Mouse (Mus musculus) intestine, embryonic 14.5 days (tissue): ENCODE measurements around the gene Serpinb6a. TPM values are rescaled to one million over a fixed set of nuclear protein-coding genes. Genes with fewer than 3 reads are reported as not detected.

Experiments
- ATAC-seq: fragments of 200-750 bp; cut with Nextera tagmentation; replicated peaks from 2 replicates; pipeline ENCODE4 v1.8.0; 2017; ENCODE audit warnings: low read depth, moderate number of reproducible peaks, moderate TSS enrichment, moderate library complexity; ENCODE audit not compliant: low FRiP score, low TSS enrichment
- DNase-seq: peaks from one replicate; pipeline ENCODE4 v3.0.0-alpha.2; 2018; ENCODE audit warnings: low spot score
- H3K27ac ChIP-seq: fragments of 300-500 bp; sonication (generic); 2 replicates; pipeline ENCODE4 v1.5.1; 2014; ENCODE audit warnings: low read depth, mild to moderate bottlenecking, control low read depth
- H3K27me3 ChIP-seq: fragments of 300-500 bp; sonication (generic); replicated peaks from 2 replicates; pipeline ENCODE4 v1.6.1; 2014; ENCODE audit warnings: low read length, control low read depth; ENCODE audit not compliant: control insufficient read depth, insufficient read depth
- H3K36me3 ChIP-seq: fragments of 300-500 bp; sonication (generic); 2 replicates; pipeline ENCODE4 v1.6.1; 2014; ENCODE audit warnings: low read length, control low read depth; ENCODE audit not compliant: control insufficient read depth, insufficient read depth
- H3K4me1 ChIP-seq: fragments of 300-500 bp; sonication (generic); replicated peaks from 2 replicates; pipeline ENCODE4 v1.6.1; 2014; ENCODE audit warnings: low read length, control low read depth, mixed read lengths; ENCODE audit not compliant: control insufficient read depth, insufficient read depth
- H3K4me2 ChIP-seq: fragments of 300-500 bp; sonication (generic); 2 replicates; pipeline ENCODE4 v1.6.1; 2014; ENCODE audit warnings: low read length
- H3K4me3 ChIP-seq: fragments of 300-500 bp; sonication (generic); 2 replicates; pipeline ENCODE4 v1.5.1; 2014; ENCODE audit warnings: low read depth, low read length, control low read depth, mixed read lengths
- H3K9ac ChIP-seq: fragments of 300-500 bp; sonication (generic); 2 replicates; pipeline ENCODE4 v1.6.1; 2014; ENCODE audit warnings: mild to moderate bottlenecking, low read length
- H3K9me3 ChIP-seq: fragments of 300-500 bp; sonication (generic); 2 replicates; pipeline ENCODE4 v1.6.1; 2016; ENCODE audit warnings: low read length, control low read depth; ENCODE audit not compliant: control insufficient read depth
- WGBS: fragments of 180-500 bp; shearing (Covaris S2); extraction: QIAGEN DNeasy Blood & Tissue Kit; methylation state at CpG from one replicate; pipeline ENCODE4 v1.1.7; 2014; 5-methylcytosine and 5-hydroxymethylcytosine counted together
- polyA plus RNA-seq: library from polyadenylated mRNA; unstranded; fragments of >200 nt; fragmentation: Nextera tagmentation; extraction: Ambion mirVana; gene quantifications from 2 replicates; pipeline ENCODE4 v1.2.1, GENCODE M21; 2014

Serpinb6a gene
- polyA plus RNA-seq, 1 experiment from 2014 or later, result 106 TPM

DNA sequence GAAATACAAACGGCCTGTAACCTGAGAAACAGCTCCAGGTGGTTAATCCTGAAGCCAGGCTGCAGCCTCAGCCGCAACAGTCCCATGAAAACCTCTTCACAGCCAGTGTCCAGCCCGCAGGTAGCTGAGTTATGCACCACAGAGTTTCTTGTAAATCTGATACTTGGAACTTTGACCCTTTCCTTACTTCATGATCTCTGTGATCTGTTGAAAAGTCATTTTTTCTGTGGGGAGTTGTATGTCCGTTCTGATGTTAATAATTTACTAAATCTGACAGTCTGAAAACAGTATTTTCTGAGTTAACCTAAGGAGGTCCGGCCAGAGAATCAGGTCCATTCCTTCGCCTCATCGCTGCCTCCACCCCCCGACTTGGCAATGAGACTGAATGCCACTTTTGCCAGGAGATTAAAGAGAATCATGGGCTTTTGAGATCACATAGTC lies 36.3 kb upstream of the Serpinb6a start:
- 0 out of 2 replicates have a peak overlapping the region, but pooled peaks have one; percentile 20 for H3K9ac ChIP-seq
- no peaks in the 10 kb centered on the region for H3K27me3 ChIP-seq
- peak overlapping the region; percentile 77 for H3K4me3 ChIP-seq
- H3K4me1 ChIP-seq, result peaks cover 18% of the 10 kb centered on the region
- H3K4me2 ChIP-seq, result peak overlapping the region; percentile 82
- WGBS, result 33% methylated on average over 8 of the region's 8 CpGs
- DNase-seq (no peak), ATAC-seq (no peak)
- H3K9me3 ChIP-seq, result no peaks in the 10 kb centered on the region
- peaks cover 7% of the 10 kb centered on the region for H3K36me3 ChIP-seq
- no peak overlapping the region for H3K27ac ChIP-seq

GRCm38 (mm10) chr13:34038056-34038432 lies 35.5 kb upstream of the Serpinb6a start:
- Histone ChIP-seq H3K4me2 (peak overlapping the region; percentile 82), H3K27ac (peak overlapping the region; percentile 78), H3K36me3 (peaks cover 15% of the 10 kb centered on the region), H3K4me1 (peaks cover 18% of the 10 kb centered on the region), H3K27me3 (no peaks in the 10 kb centered on the region), H3K4me3 (peak overlapping the region; percentile 77), H3K9me3 (no peaks in the 10 kb centered on the region), H3K9ac (peak overlapping the region; percentile 90)
- 38% methylated on average over 5 of the region's 5 CpGs for WGBS
- DNase-seq (no peak), ATAC-seq (no peak)

- H3K4me2 ChIP-seq, result peak within 1 kb of the TSS; percentile 82
- peak; percentile 94 for DNase-seq
- peaks cover 22% of the 10 kb centered on the region for H3K36me3 ChIP-seq
- no peaks in the 10 kb centered on the region for H3K27me3 ChIP-seq
- peak within 1 kb of the TSS; percentile 78 for H3K27ac ChIP-seq
- peak; percentile 90 for ATAC-seq
- 1% methylated on average over 37 of the region's 37 CpGs for WGBS
- peak within 1 kb of the TSS; percentile 90 for H3K9ac ChIP-seq
- H3K4me1 ChIP-seq, result peaks cover 18% of the 10 kb centered on the region
- H3K9me3 ChIP-seq, result no peaks in the 10 kb centered on the region
- H3K4me3 ChIP-seq, result peak within 1 kb of the TSS; percentile 77
Observed at GRCm38 (mm10) chr13:34037172-34038055, 34.8 kb upstream of the Serpinb6a start, which contains the start of gene Bphl. Gene Bphl, plus strand, starts transcription at chr13:34037597.

- no peak for ATAC-seq
Observed at GRCm38 (mm10) chr13:34036726-34037125, 34.1 kb upstream of the Serpinb6a start.

GRCm38 (mm10) chr13:34035424-34035823 lies 32.8 kb upstream of the Serpinb6a start:
- Histone ChIP-seq H3K27ac (no peak overlapping the region), H3K9ac (no peak overlapping the region), H3K27me3 (no peaks in the 10 kb centered on the region), H3K4me2 (no peak overlapping the region), H3K36me3 (peaks cover 34% of the 10 kb centered on the region), H3K4me3 (no peak overlapping the region), H3K4me1 (peaks cover 18% of the 10 kb centered on the region), H3K9me3 (no peaks in the 10 kb centered on the region)
- DNase-seq (no peak), ATAC-seq (no peak)
- WGBS, result 83% methylated on average over 3 of the region's 3 CpGs

More at GRCm38 (mm10) chr13:34036726-34037125, 34.1 kb upstream of the Serpinb6a start:
- H3K36me3 ChIP-seq, result peaks cover 24% of the 10 kb centered on the region
- DNase-seq, result no peak
- no peak overlapping the region for H3K4me3 ChIP-seq
- H3K27ac ChIP-seq, result 0 out of 2 replicates have a peak overlapping the region, but pooled peaks have one; percentile 78
- WGBS, result 76% methylated on average over 5 of the region's 5 CpGs
- H3K27me3 ChIP-seq, result no peaks in the 10 kb centered on the region
- H3K4me1 ChIP-seq, result peaks cover 18% of the 10 kb centered on the region
- no peak overlapping the region for H3K9ac ChIP-seq
- no peaks in the 10 kb centered on the region for H3K9me3 ChIP-seq
- no peak overlapping the region for H3K4me2 ChIP-seq

- no peaks in the 10 kb centered on the region for H3K9me3 ChIP-seq
- no peak for ATAC-seq
- 85% methylated on average over 2 of the region's 2 CpGs for WGBS
- H3K27ac ChIP-seq, result no peak overlapping the region
- DNase-seq, result no peak
- no peaks in the 10 kb centered on the region for H3K27me3 ChIP-seq
- peaks cover 3% of the 10 kb centered on the region for H3K4me1 ChIP-seq
- no peak overlapping the region for H3K9ac ChIP-seq
- no peak overlapping the region for H3K4me2 ChIP-seq
- no peak overlapping the region for H3K4me3 ChIP-seq
- H3K36me3 ChIP-seq, result peaks cover 65% of the 10 kb centered on the region
Observed at GRCm38 (mm10) chr13:34032041-34032440, 29.4 kb upstream of the Serpinb6a start.

DNA sequence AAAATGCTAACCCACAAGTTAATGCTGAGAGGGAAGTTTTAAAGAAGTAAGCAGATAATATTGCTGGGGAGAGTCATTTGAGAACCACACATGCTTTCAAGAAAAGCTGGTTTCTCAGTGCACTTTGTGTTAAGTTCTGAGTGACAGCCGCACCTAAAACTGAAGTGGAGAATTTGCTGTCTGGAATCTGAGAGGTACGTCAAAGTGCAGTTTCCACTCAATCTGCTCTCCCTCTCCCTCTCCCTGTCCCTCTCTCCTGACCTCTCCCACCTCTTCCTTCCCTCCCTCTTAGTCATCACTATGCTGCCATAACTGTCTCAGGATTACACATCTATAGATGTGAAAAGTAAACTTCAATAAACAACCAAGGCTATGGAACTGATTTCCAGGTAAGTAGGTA lies 19.4 kb upstream of the Serpinb6a start:
- Histone ChIP-seq H3K36me3 (peaks cover 75% of the 10 kb centered on the region), H3K4me1 (no peaks in the 10 kb centered on the region), H3K27ac (no peak overlapping the region), H3K27me3 (no peaks in the 10 kb centered on the region), H3K9me3 (no peaks in the 10 kb centered on the region), H3K4me3 (no peak overlapping the region), H3K9ac (no peak overlapping the region), H3K4me2 (no peak overlapping the region)
- DNase-seq (no peak), ATAC-seq (no peak)
- WGBS, result 86% methylated on average over 2 of the region's 2 CpGs

GRCm38 (mm10) chr13:34018521-34018920 lies 15.9 kb upstream of the Serpinb6a start:
- peaks cover 95% of the 10 kb centered on the region for H3K36me3 ChIP-seq
- H3K27ac ChIP-seq, result no peak overlapping the region
- DNase-seq (no peak), ATAC-seq (no peak)
- no peak overlapping the region for H3K4me3 ChIP-seq
- WGBS, result 86% methylated on average over 1 of the region's 1 CpGs
- H3K9ac ChIP-seq, result no peak overlapping the region
- H3K4me1 ChIP-seq, result no peaks in the 10 kb centered on the region
- no peak overlapping the region for H3K4me2 ChIP-seq
- no peaks in the 10 kb centered on the region for H3K9me3 ChIP-seq
- no peaks in the 10 kb centered on the region for H3K27me3 ChIP-seq
